ENCODE assay signal across 10 mouse cellular contexts in genomic region chrX:36402316-36402715, GRCm38 (mm10). TPM values are rescaled to one million over a fixed set of nuclear protein-coding genes. Genes with fewer than 3 reads are reported as not detected.
DNase-seq lines count a peak whose midpoint lies in the region; ATAC-seq and TF ChIP-seq lines count a peak whose summit lies in the region.
"Had no signal": no experiment of that assay in that cellular context is flagged by ENCODE, and none has a peak within 500 bp of the region (broad histone marks: within the 10 kb centered on the region; RNA-seq: fewer than 3 reads in every experiment).

No protein-coding gene starts in this region.

- H3K4me1 ChIP-seq in kidney, embryonic 16.5 days (ENCODE audit: insufficient read depth, low read length), result no peaks in the 10 kb centered on the region
- H3K4me1 ChIP-seq in small intestine, adult 2 months (ENCODE audit: control insufficient read depth, insufficient read depth, insufficient read length, low read length), result no peaks in the 10 kb centered on the region
- H3K4me1 ChIP-seq: embryonic facial prominence, embryonic 13.5 days; hindbrain, embryonic 10.5 days had no signal

- no peak overlapping the region for H3K9ac ChIP-seq in kidney, embryonic 16.5 days (replicated peaks; ENCODE audit: low read length)
- H3K9ac ChIP-seq: embryonic facial prominence, embryonic 13.5 days had no signal

- peak; percentile 32; the same call in 1 of the 2 replicates for TF ChIP-seq CTCF in small intestine, adult 2 months (IDR thresholded peaks at IDR 0.05; ENCODE audit: extremely low read depth, insufficient read length, insufficient replicate concordance, low read depth, low read length)

- no peaks in the 10 kb centered on the region for H3K9me3 ChIP-seq in kidney, embryonic 16.5 days (ENCODE audit: low read length)
- H3K9me3 ChIP-seq: embryonic facial prominence, embryonic 13.5 days; hindbrain, embryonic 10.5 days had no signal

- no peak for ATAC-seq in kidney, embryonic 16.5 days (ENCODE audit: low FRiP score, low TSS enrichment)

- no peak for TF ChIP-seq POLR2A in small intestine, adult 2 months (IDR thresholded peaks at IDR 0.05; ENCODE audit: low read depth, low read length)

- no peaks in the 10 kb centered on the region for H3K27me3 ChIP-seq in kidney, embryonic 16.5 days (ENCODE audit: insufficient read depth, low read length)
- no peaks in the 10 kb centered on the region for H3K27me3 ChIP-seq in small intestine, adult 2 months (ENCODE audit: control insufficient read depth, insufficient read depth, low read length)
- H3K27me3 ChIP-seq: embryonic facial prominence, embryonic 13.5 days had no signal

- DNase-seq in kidney, postnatal 4 days, result peak; percentile 20
- DNase-seq in CD4-positive, CD25-positive, alpha-beta regulatory T cell, adult 2 months (ENCODE audit: low read depth, low spot score), result peak; percentile 49
- DNase-seq in R1 (ENCODE audit: low read depth, low spot score), result peak; percentile 21
- no peak for DNase-seq in layer of hippocampus, adult 8-10 months (ENCODE audit: low spot score in 2 of 2)
- no peak for DNase-seq in layer of hippocampus, postnatal 10 days (ENCODE audit: low spot score in 2 of 2)

- H3K4me3 ChIP-seq in kidney, embryonic 16.5 days (ENCODE audit: low read length), result no peak overlapping the region
- no peak overlapping the region for H3K4me3 ChIP-seq in small intestine, adult 2 months (ENCODE audit: low read depth, low read length)
- H3K4me3 ChIP-seq: embryonic facial prominence, embryonic 13.5 days; hindbrain, embryonic 10.5 days had no signal

- H3K36me3 ChIP-seq in kidney, embryonic 16.5 days (ENCODE audit: insufficient read depth, low read length), result no peaks in the 10 kb centered on the region
- H3K36me3 ChIP-seq in small intestine, adult 2 months (ENCODE audit: control insufficient read depth, insufficient read depth, low read length), result no peaks in the 10 kb centered on the region
- H3K36me3 ChIP-seq: embryonic facial prominence, embryonic 13.5 days; hindbrain, embryonic 10.5 days had no signal

- H3K4me2 ChIP-seq in kidney, embryonic 16.5 days (replicated peaks; ENCODE audit: low read depth, low read length), result no peak overlapping the region
- H3K4me2 ChIP-seq: embryonic facial prominence, embryonic 13.5 days had no signal

- no peak overlapping the region for H3K27ac ChIP-seq in kidney, embryonic 16.5 days (ENCODE audit: low read length)
- H3K27ac ChIP-seq in small intestine, adult 2 months (ENCODE audit: insufficient read depth, low read depth, low read length), result no peak overlapping the region
- H3K27ac ChIP-seq: embryonic facial prominence, embryonic 13.5 days; hindbrain, embryonic 10.5 days had no signal

- 62% methylated on average over 6 of the region's 6 CpGs for WGBS in kidney, embryonic 16.5 days
- 53% methylated on average over 6 of the region's 6 CpGs for WGBS in small intestine, adult 2 months

RNA-seq across cellular contexts. Expression of gene Gm6268, which starts 1.2 kb away (rescaled TPM):
- polyA plus RNA-seq in kidney, embryonic 16.5 days (2015; fragmentation: Nextera tagmentation; extraction: Ambion mirVana), result not detected in 2 replicates
- not detected in 2 replicates for polyA plus RNA-seq in small intestine, adult 2 months (2012; rRNA removed)
- total RNA-seq in layer of hippocampus, adult 8-10 months (2022), result not detected
- not detected for total RNA-seq in layer of hippocampus, postnatal 10 days (2021)
- total RNA-seq: neutrophil, adult 5-6 weeks had no signal
- polyA plus RNA-seq: embryonic facial prominence, embryonic 13.5 days; hindbrain, embryonic 10.5 days had no signal

Comparison
In these comparisons a context has a peak if more than half of its experiments do, and no peak if none do; other contexts are left out.
1. DNase-seq: peak in kidney, postnatal 4 days (2 of 2), CD4-positive, CD25-positive, alpha-beta regulatory T cell, adult 2 months (single experiment) and R1 (single experiment); none in layer of hippocampus, adult 8-10 months (0 of 2) and layer of hippocampus, postnatal 10 days (0 of 2).